23 mouse cellular contexts compared by ENCODE assay signal in genomic region chr7:70869125-70869524, GRCm38 (mm10).
DNase-seq lines count a peak whose midpoint lies in the region; ATAC-seq lines count a peak whose summit lies in the region.
"Had no signal": no experiment of that assay in that cellular context is flagged by ENCODE, and none has a peak within 500 bp of the region (broad histone marks: within the 10 kb centered on the region; RNA-seq: fewer than 3 reads in every experiment).

No protein-coding gene starts in this region.

- no peaks in the 10 kb centered on the region for H3K36me3 ChIP-seq in midbrain, embryonic 11.5 days (ENCODE audit: control insufficient read depth, insufficient read depth, low read length)
- no peaks in the 10 kb centered on the region for H3K36me3 ChIP-seq in midbrain, embryonic 14.5 days (ENCODE audit: control insufficient read depth, insufficient read depth, low read length)
- H3K36me3 ChIP-seq in forebrain, embryonic 14.5 days (ENCODE audit: control insufficient read depth, insufficient read depth, low read length): no peaks in the 10 kb centered on the region
- H3K36me3 ChIP-seq: embryonic facial prominence, embryonic 15.5 days; limb, embryonic 13.5 days; midbrain, embryonic 10.5 days; neural tube, embryonic 12.5 days had no signal

- H3K4me1 ChIP-seq in midbrain, embryonic 11.5 days (ENCODE audit: control insufficient read depth, insufficient read depth, low read length): no peaks in the 10 kb centered on the region
- no peaks in the 10 kb centered on the region for H3K4me1 ChIP-seq in midbrain, embryonic 14.5 days (ENCODE audit: control insufficient read depth, insufficient read depth, low read length)
- no peaks in the 10 kb centered on the region for H3K4me1 ChIP-seq in forebrain, embryonic 14.5 days (ENCODE audit: control insufficient read depth, insufficient read depth, low read length)
- H3K4me1 ChIP-seq: embryonic facial prominence, embryonic 15.5 days; limb, embryonic 13.5 days; neural tube, embryonic 12.5 days had no signal

- no peak for ATAC-seq in midbrain, embryonic 11.5 days (ENCODE audit: low FRiP score)
- ATAC-seq in midbrain, embryonic 14.5 days (ENCODE audit: low FRiP score, low TSS enrichment): no peak
- ATAC-seq in forebrain, embryonic 14.5 days: no peak

- no peak overlapping the region for H3K4me2 ChIP-seq in midbrain, embryonic 11.5 days
- no peak overlapping the region for H3K4me2 ChIP-seq in midbrain, embryonic 14.5 days (ENCODE audit: low read length)
- no peak overlapping the region for H3K4me2 ChIP-seq in forebrain, embryonic 14.5 days (ENCODE audit: low read length)
- H3K4me2 ChIP-seq: embryonic facial prominence, embryonic 15.5 days; hindbrain, embryonic 14.5 days; limb, embryonic 13.5 days; lung, embryonic 14.5 days; neural tube, embryonic 12.5 days had no signal

- WGBS in midbrain, embryonic 11.5 days: 82% methylated on average over 1 of the region's 1 CpGs
- WGBS in midbrain, embryonic 14.5 days: 79% methylated on average over 1 of the region's 1 CpGs
- 76% methylated on average over 1 of the region's 1 CpGs for WGBS in forebrain, embryonic 14.5 days

- no peak overlapping the region for H3K27ac ChIP-seq in midbrain, embryonic 11.5 days (ENCODE audit: low read depth, low read length)
- no peak overlapping the region for H3K27ac ChIP-seq in midbrain, embryonic 14.5 days (replicated peaks; ENCODE audit: low read depth, low read length)
- no peak overlapping the region for H3K27ac ChIP-seq in forebrain, embryonic 14.5 days (ENCODE audit: low read depth, low read length)
- H3K27ac ChIP-seq: embryonic facial prominence, embryonic 15.5 days; hindbrain, embryonic 14.5 days; limb, embryonic 13.5 days; macrophage; midbrain, embryonic 10.5 days; neural tube, embryonic 12.5 days had no signal

- no peak overlapping the region for H3K4me3 ChIP-seq in midbrain, embryonic 11.5 days (ENCODE audit: low read depth, low read length)
- no peak overlapping the region for H3K4me3 ChIP-seq in midbrain, embryonic 14.5 days (replicated peaks; ENCODE audit: low read depth, low read length)
- H3K4me3 ChIP-seq in forebrain, embryonic 14.5 days (ENCODE audit: low read depth, low read length): no peak overlapping the region
- H3K4me3 ChIP-seq: embryonic facial prominence, embryonic 15.5 days; limb, embryonic 13.5 days; midbrain, embryonic 10.5 days; neural tube, embryonic 12.5 days had no signal

- no peak overlapping the region for H3K9ac ChIP-seq in midbrain, embryonic 11.5 days (ENCODE audit: low read length)
- no peak overlapping the region for H3K9ac ChIP-seq in midbrain, embryonic 14.5 days (replicated peaks; ENCODE audit: low read length)
- no peak overlapping the region for H3K9ac ChIP-seq in forebrain, embryonic 14.5 days (ENCODE audit: low read length)
- H3K9ac ChIP-seq: embryonic facial prominence, embryonic 15.5 days; hindbrain, embryonic 14.5 days; limb, embryonic 13.5 days; lung, embryonic 14.5 days; neural tube, embryonic 12.5 days had no signal

- peak; percentile 69 for DNase-seq in midbrain, embryonic 11.5 days (ENCODE audit: low spot score, missing footprints)
- DNase-seq in midbrain, embryonic 14.5 days: no peak
- peak; percentile 93 for DNase-seq in kidney, adult 9 months
- peak; percentile 64 to 74 for DNase-seq in kidney, postnatal 25 days
- no peak for DNase-seq in urinary bladder, postnatal 25 days (ENCODE audit: low spot score)
- no peak for DNase-seq in forebrain, embryonic 14.5 days (ENCODE audit: low spot score)
- no peak for DNase-seq in T-cell, adult 2 months (ENCODE audit: low spot score)
- DNase-seq: adrenal gland, postnatal 25 days; cerebellum, adult 11 months; cerebellum, postnatal 36 days; gastrocnemius, postnatal 10 days; heart, adult 18-20 months; heart, postnatal 36 days; lung, embryonic 14.5 days; right cerebral cortex, adult 18-20 months; thymus, postnatal 25 days had no signal

- no peaks in the 10 kb centered on the region for H3K9me3 ChIP-seq in midbrain, embryonic 11.5 days (ENCODE audit: control insufficient read depth, low read length)
- no peaks in the 10 kb centered on the region for H3K9me3 ChIP-seq in midbrain, embryonic 14.5 days (ENCODE audit: control insufficient read depth, low read length)
- no peaks in the 10 kb centered on the region for H3K9me3 ChIP-seq in forebrain, embryonic 14.5 days (replicated peaks; ENCODE audit: control insufficient read depth, low read length)
- H3K9me3 ChIP-seq: embryonic facial prominence, embryonic 15.5 days; limb, embryonic 13.5 days; midbrain, embryonic 10.5 days; neural tube, embryonic 12.5 days had no signal

- no peaks in the 10 kb centered on the region for H3K27me3 ChIP-seq in midbrain, embryonic 11.5 days (ENCODE audit: control insufficient read depth, insufficient read depth, low read length)
- no peaks in the 10 kb centered on the region for H3K27me3 ChIP-seq in midbrain, embryonic 14.5 days (ENCODE audit: control insufficient read depth, insufficient read depth, low read length)
- H3K27me3 ChIP-seq in forebrain, embryonic 14.5 days (replicated peaks; ENCODE audit: control insufficient read depth, insufficient read depth, low read length): no peaks in the 10 kb centered on the region
- H3K27me3 ChIP-seq: CH12.LX; embryonic facial prominence, embryonic 15.5 days; neural tube, embryonic 12.5 days had no signal

Comparison
In these comparisons a context has a peak if more than half of its experiments do, and no peak if none do; other contexts are left out.
1. DNase-seq: peak in midbrain, embryonic 11.5 days (single experiment), kidney, adult 9 months (single experiment) and kidney, postnatal 25 days (2 of 2); none in midbrain, embryonic 14.5 days (single experiment), urinary bladder, postnatal 25 days (single experiment), forebrain, embryonic 14.5 days (single experiment) and T-cell, adult 2 months (single experiment).